ENCODE assay signal across 26 mouse cellular contexts in genomic region chr12:58537833-58538232, GRCm38 (mm10).
DNase-seq lines count a peak whose midpoint lies in the region; ATAC-seq and TF ChIP-seq lines count a peak whose summit lies in the region.
"Had no signal": no experiment of that assay in that cellular context is flagged by ENCODE, and none has a peak within 500 bp of the region (broad histone marks: within the 10 kb centered on the region; RNA-seq: fewer than 3 reads in every experiment).

No protein-coding gene starts in this region.

- H3K36me3 ChIP-seq in heart, adult 2 months (ENCODE audit: control insufficient read depth, insufficient read depth, low read length), result no peaks in the 10 kb centered on the region
- H3K36me3 ChIP-seq in heart, embryonic 16.5 days (ENCODE audit: control insufficient read depth, insufficient read depth), result no peaks in the 10 kb centered on the region
- no peaks in the 10 kb centered on the region for H3K36me3 ChIP-seq in lung, postnatal 0 days (ENCODE audit: insufficient read depth, low read length)
- H3K36me3 ChIP-seq: embryonic facial prominence, embryonic 13.5 days; hindbrain, embryonic 12.5 days; neural tube, embryonic 15.5 days had no signal

- peaks cover 2% of the 10 kb centered on the region for H3K4me1 ChIP-seq in heart, adult 2 months (ENCODE audit: control insufficient read depth, insufficient read depth, low read length)
- peaks cover 9% of the 10 kb centered on the region for H3K4me1 ChIP-seq in heart, embryonic 16.5 days (ENCODE audit: control insufficient read depth, insufficient read depth, low read length)
- H3K4me1 ChIP-seq in lung, postnatal 0 days (ENCODE audit: insufficient read depth, low read depth, low read length), result no peaks in the 10 kb centered on the region; the same call in 1 of the 2 replicates
- H3K4me1 ChIP-seq in lung, adult 2 months (ENCODE audit: control insufficient read depth, insufficient read depth, low read length), result 0 out of 2 replicates have a peak, but pooled peaks cover 5% of the 10 kb centered on the region
- H3K4me1 ChIP-seq: embryonic facial prominence, embryonic 13.5 days; hindbrain, embryonic 12.5 days had no signal

- no peak for TF ChIP-seq POLR2A in heart, adult 2 months (IDR thresholded peaks at IDR 0.05; ENCODE audit: insufficient read depth, low read depth, low read length)
- TF ChIP-seq POLR2A in lung, adult 2 months (IDR thresholded peaks at IDR 0.05; ENCODE audit: borderline replicate concordance, extremely low read depth, low read depth, low read length), result no peak

- H3K27ac ChIP-seq in heart, adult 2 months, result peak overlapping the region; percentile 6
- H3K27ac ChIP-seq in heart, embryonic 16.5 days (ENCODE audit: low read length), result peak overlapping the region; percentile 68
- no peak overlapping the region for H3K27ac ChIP-seq in lung, postnatal 0 days (ENCODE audit: low read length)
- H3K27ac ChIP-seq: embryonic facial prominence, embryonic 13.5 days; hindbrain, embryonic 12.5 days; left cerebral cortex, adult 2 months; macrophage; neural tube, embryonic 15.5 days had no signal

- no peak; the same call in 1 of the 2 replicates for ATAC-seq in heart, embryonic 16.5 days (replicated peaks; ENCODE audit: extremely low read depth, insufficient read depth, low FRiP score)
- ATAC-seq in lung, postnatal 0 days, result no peak
- ATAC-seq: CD4-positive, CD25-positive, alpha-beta regulatory T cell, adult 4 months; forebrain, embryonic 14.5 days; midbrain, embryonic 16.5 days; Patski had no signal

- H3K4me3 ChIP-seq in heart, adult 2 months, result peak overlapping the region; percentile 24; the same call in 1 of the 2 replicates
- peak overlapping the region; percentile 30 for H3K4me3 ChIP-seq in heart, embryonic 16.5 days (ENCODE audit: low read length)
- H3K4me3 ChIP-seq in lung, postnatal 0 days (ENCODE audit: low read depth, low read length), result no peak overlapping the region
- no peak overlapping the region for H3K4me3 ChIP-seq in lung, adult 2 months (replicated peaks; ENCODE audit: extremely low read depth, low read depth, low read length)
- H3K4me3 ChIP-seq: embryonic facial prominence, embryonic 13.5 days; hindbrain, embryonic 12.5 days; left cerebral cortex, adult 2 months; neural tube, embryonic 15.5 days had no signal

- TF ChIP-seq CTCF in heart, adult 2 months (IDR thresholded peaks at IDR 0.05), result no peak
- TF ChIP-seq CTCF in lung, postnatal 0 days (IDR thresholded peaks at IDR 0.05), result no peak
- no peak for TF ChIP-seq CTCF in lung, adult 2 months (IDR thresholded peaks at IDR 0.05; ENCODE audit: insufficient read depth, low read length)

- WGBS in heart, adult 2 months, result 15% methylated on average over 7 of the region's 8 CpGs
- 27% methylated on average over 6 of the region's 8 CpGs for WGBS in heart, embryonic 16.5 days
- 47% methylated on average over 6 of the region's 8 CpGs for WGBS in lung, postnatal 0 days
- 48% methylated on average over 7 of the region's 8 CpGs for WGBS in lung, adult 2 months

- no peaks in the 10 kb centered on the region for H3K9me3 ChIP-seq in heart, embryonic 16.5 days (replicated peaks; ENCODE audit: control insufficient read depth, low read length)
- H3K9me3 ChIP-seq in lung, postnatal 0 days (ENCODE audit: low read length), result no peaks in the 10 kb centered on the region
- H3K9me3 ChIP-seq: embryonic facial prominence, embryonic 13.5 days; hindbrain, embryonic 12.5 days; neural tube, embryonic 15.5 days had no signal

- intact Hi-C loops in heart, adult 2 months (cut with DNase I), result loop anchor here (1.0 kb wide), 1 partner anchor 268 kb away; no protein-coding TSS in a partner anchor

- H3K9ac ChIP-seq in heart, adult 2 months (ENCODE audit: low read depth, low read length), result no peak overlapping the region
- H3K9ac ChIP-seq in heart, embryonic 16.5 days (ENCODE audit: low read length), result no peak overlapping the region
- no peak overlapping the region for H3K9ac ChIP-seq in lung, postnatal 0 days (replicated peaks; ENCODE audit: low read depth)
- H3K9ac ChIP-seq: embryonic facial prominence, embryonic 13.5 days; hindbrain, embryonic 12.5 days; lung, embryonic 14.5 days; neural tube, embryonic 15.5 days had no signal

- no peaks in the 10 kb centered on the region for H3K27me3 ChIP-seq in heart, adult 2 months (ENCODE audit: control insufficient read depth, insufficient read depth, low read length)
- no peaks in the 10 kb centered on the region for H3K27me3 ChIP-seq in heart, embryonic 16.5 days (ENCODE audit: control insufficient read depth, insufficient read depth, low read length)
- H3K27me3 ChIP-seq in lung, postnatal 0 days (replicated peaks; ENCODE audit: insufficient read depth, low read length), result no peaks in the 10 kb centered on the region
- H3K27me3 ChIP-seq: embryonic facial prominence, embryonic 13.5 days; hindbrain, embryonic 12.5 days; neural tube, embryonic 15.5 days; Patski had no signal

- no peak for TF ChIP-seq EP300 in heart, adult 2 months (IDR thresholded peaks at IDR 0.05; ENCODE audit: insufficient read depth, low read depth, low read length)
- no peak for TF ChIP-seq EP300 in lung, postnatal 0 days (IDR thresholded peaks at IDR 0.05)

- no peak for DNase-seq in heart, adult 2 months
- DNase-seq in heart, adult 8-10 months (ENCODE audit: low spot score), result no peak
- no peak for DNase-seq in heart, adult 18-20 months
- DNase-seq in lung, postnatal 0 days (ENCODE audit: low spot score), result no peak
- DNase-seq in lung, adult 2 months, result no peak
- no peak for DNase-seq in adrenal gland, adult 18-20 months (ENCODE audit: low spot score in 2 of 2)
- DNase-seq: adrenal gland, postnatal 14 days; cerebellum, adult 11-12 months; cerebellum, postnatal 14 days; gastrocnemius, postnatal 36 days; layer of hippocampus, adult 9-11 months; left cerebral cortex, postnatal 4 days; right cerebral cortex, postnatal 14 days; spleen, adult 18-20 months; thymus, postnatal 25 days had no signal

- H3K79me2 ChIP-seq in heart, adult 2 months (replicated peaks; ENCODE audit: control insufficient read depth, insufficient read depth, low read length), result no peaks in the 10 kb centered on the region

- peak overlapping the region; percentile 59 for H3K4me2 ChIP-seq in heart, embryonic 16.5 days (ENCODE audit: low read depth, low read length)
- peak overlapping the region; percentile 22; the same call in 1 of the 2 replicates for H3K4me2 ChIP-seq in lung, postnatal 0 days (replicated peaks; ENCODE audit: low read depth, low read length)
- H3K4me2 ChIP-seq: embryonic facial prominence, embryonic 13.5 days; hindbrain, embryonic 12.5 days; lung, embryonic 14.5 days; neural tube, embryonic 15.5 days had no signal

Comparison
In these comparisons a context has a peak if more than half of its experiments do, and no peak if none do; other contexts are left out.
1. H3K4me3 ChIP-seq: peak in heart, adult 2 months (single experiment) and heart, embryonic 16.5 days (single experiment); none in lung, postnatal 0 days (single experiment) and lung, adult 2 months (single experiment).